Mouse (Mus musculus) brain, embryonic 14.5 days (tissue): ENCODE results near the gene Zfp609.

Experiments
- CTCF ChIP-seq: fragments of 200-500 bp; IDR thresholded peaks from 2 replicates; pipeline ENCODE4 v1.5.1; 2012; ENCODE audit warnings: inconsistent platforms, mild to moderate bottlenecking, moderate library complexity, borderline replicate concordance; ENCODE audit not compliant: insufficient read depth, insufficient read length; ENCODE audit errors: extremely low read depth
- POLR2A ChIP-seq: fragments of 200-500 bp; IDR thresholded peaks from 2 replicates; pipeline ENCODE4 v1.6.1; 2012; ENCODE audit warnings: mild to moderate bottlenecking, inconsistent platforms, borderline replicate concordance; ENCODE audit not compliant: poor library complexity, insufficient read depth, insufficient read length, severe bottlenecking; ENCODE audit errors: extremely low read depth

DNA sequence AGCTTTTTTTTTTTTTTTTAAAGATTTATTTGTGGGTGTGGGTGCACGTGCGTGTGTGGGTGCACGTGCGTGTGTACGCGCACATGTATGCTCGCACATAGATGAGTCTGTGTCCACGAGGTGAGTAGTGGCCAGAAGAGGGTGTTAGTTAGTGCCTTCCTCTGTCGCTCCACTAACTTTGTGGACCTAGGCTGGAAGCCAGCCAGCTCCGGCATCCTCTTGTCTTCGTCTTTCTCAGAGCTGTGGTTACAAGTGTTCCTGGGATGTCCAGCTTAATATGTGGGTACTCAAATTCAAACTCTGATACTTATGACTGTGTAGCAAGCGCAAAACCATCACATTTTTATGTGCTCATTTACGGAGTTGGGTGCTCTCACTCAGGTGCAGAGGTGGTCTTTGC, 178.6 kb downstream of the Zfp609 start:
- no peak for TF ChIP-seq CTCF
- TF ChIP-seq POLR2A: no peak
